Mouse (Mus musculus) forelimb bud, embryonic 11.5 days (tissue): ENCODE measurements around the gene 4932429P05Rik.

Experiments
- DNase-seq: peaks from one replicate; pipeline ENCODE4 v3.0.0-alpha.2; 2012; ENCODE audit warnings: low read depth, low spot score

Gene 4932429P05Rik

GRCm38 (mm10) chrX:89751968-89752367, at the start of gene 4932429P05Rik:
Gene 4932429P05Rik, plus strand, starts transcription at chrX:89752268.
- DNase-seq = no peak
